Mouse (Mus musculus) intestine, embryonic 15.5 days (tissue): ENCODE results near the gene Fn3k. TPM values are rescaled to one million over a fixed set of nuclear protein-coding genes. Genes with fewer than 3 reads are reported as not detected.

ENCODE experiments used
- ATAC-seq: fragments of 200-750 bp; cut with Nextera tagmentation; 2 replicates; pipeline ENCODE4 v1.8.0; 2017; ENCODE audit warnings: moderate TSS enrichment, moderate library complexity
- H3K27ac ChIP-seq: fragments of 300-500 bp; sonication (generic); 2 replicates; pipeline ENCODE4 v1.5.1; 2015; ENCODE audit warnings: mild to moderate bottlenecking, inconsistent platforms
- H3K27me3 ChIP-seq: fragments of 300-500 bp; sonication (generic); replicated peaks from 2 replicates; pipeline ENCODE4 v1.6.1; 2015; ENCODE audit warnings: inconsistent platforms
- H3K36me3 ChIP-seq: fragments of 300-500 bp; sonication (generic); 2 replicates; pipeline ENCODE4 v1.6.1; 2015; ENCODE audit warnings: inconsistent platforms
- H3K4me1 ChIP-seq: fragments of 300-500 bp; sonication (generic); replicated peaks from 2 replicates; pipeline ENCODE4 v1.6.1; 2015; ENCODE audit warnings: inconsistent platforms
- H3K4me2 ChIP-seq: fragments of 300-500 bp; sonication (generic); replicated peaks from 2 replicates; pipeline ENCODE4 v1.6.1; 2015; ENCODE audit warnings: mild to moderate bottlenecking, inconsistent platforms
- H3K4me3 ChIP-seq: fragments of 300-500 bp; sonication (generic); replicated peaks from 2 replicates; pipeline ENCODE4 v1.5.1; 2015; ENCODE audit warnings: inconsistent platforms
- H3K9ac ChIP-seq: fragments of 300-500 bp; sonication (generic); 2 replicates; pipeline ENCODE4 v1.6.1; 2015; ENCODE audit warnings: inconsistent platforms
- H3K9me3 ChIP-seq: fragments of 300-500 bp; sonication (generic); 2 replicates; pipeline ENCODE4 v1.6.1; 2016; ENCODE audit warnings: inconsistent platforms
- WGBS: fragments of 180-500 bp; shearing (Covaris S2); methylation state at CpG from one replicate; pipeline ENCODE4 v1.1.7; 2015; 5-methylcytosine and 5-hydroxymethylcytosine counted together
- polyA plus RNA-seq: library from polyadenylated mRNA; unstranded; fragments of >200 nt; fragmentation: Nextera tagmentation; extraction: Ambion mirVana; gene quantifications from 2 replicates; pipeline ENCODE4 v1.2.1, GENCODE M21; 2015

Gene Fn3k
- 1.3 and 1.6 TPM in 2 replicates for polyA plus RNA-seq

- peak within 1 kb of the TSS; percentile 91 for H3K4me2 ChIP-seq
Measured at GRCm38 (mm10) chr11:121434156-121435155, at the start of gene Fn3k. TSS of gene Fn3k (plus strand) at chr11:121434913.

GRCm38 (mm10) chr11:121387750-121388553 is 46.8 kb upstream of the Fn3k start, which contains the start of gene Rab40b:
TSS of gene Rab40b (minus strand) at chr11:121388251.
- peak; percentile 100 for ATAC-seq
- peak within 1 kb of the TSS; percentile 61 for H3K9ac ChIP-seq
- H3K27ac ChIP-seq: 0 out of 2 replicates have a peak within 1 kb of the TSS, but pooled peaks have one; percentile 24
- peaks cover 11% of the 10 kb centered on the region for H3K4me1 ChIP-seq
- no peaks in the 10 kb centered on the region for H3K9me3 ChIP-seq
- no peaks in the 10 kb centered on the region for H3K36me3 ChIP-seq
- H3K4me2 ChIP-seq: peak within 1 kb of the TSS; percentile 92
- H3K4me3 ChIP-seq: peak within 1 kb of the TSS; percentile 57
- no peaks in the 10 kb centered on the region for H3K27me3 ChIP-seq
- WGBS: under 1% methylated on average over 61 of the region's 61 CpGs

More at GRCm38 (mm10) chr11:121434156-121435155, at the start of gene Fn3k:
- peak within 1 kb of the TSS; percentile 40 for H3K4me3 ChIP-seq
- peak within 1 kb of the TSS; percentile 36; the same call in 1 of the 2 replicates for H3K9ac ChIP-seq
- no peaks in the 10 kb centered on the region for H3K4me1 ChIP-seq
- no peaks in the 10 kb centered on the region for H3K9me3 ChIP-seq
- no peaks in the 10 kb centered on the region for H3K36me3 ChIP-seq
- no peaks in the 10 kb centered on the region for H3K27me3 ChIP-seq
- H3K27ac ChIP-seq: 0 out of 2 replicates have a peak within 1 kb of the TSS, but pooled peaks have one; percentile 27
- peak; percentile 93 for ATAC-seq
- WGBS: 5% methylated on average over 30 of the region's 30 CpGs

GRCm38 (mm10) chr11:121388554-121388945 is 46.2 kb upstream of the Fn3k start:
- no peak overlapping the region for H3K9ac ChIP-seq

GRCm38 (mm10) chr11:121390793-121391192 is 43.9 kb upstream of the Fn3k start:
- Histone ChIP-seq H3K4me1 (peaks cover 11% of the 10 kb centered on the region), H3K4me2 (no peak overlapping the region), H3K27ac (no peak overlapping the region), H3K4me3 (no peak overlapping the region), H3K27me3 (no peaks in the 10 kb centered on the region), H3K9me3 (no peaks in the 10 kb centered on the region), H3K36me3 (no peaks in the 10 kb centered on the region), H3K9ac (no peak overlapping the region)
- 75% methylated on average over 3 of the region's 3 CpGs for WGBS
- no peak for ATAC-seq

More at GRCm38 (mm10) chr11:121388554-121388945, 46.2 kb upstream of the Fn3k start:
- Histone ChIP-seq H3K36me3 (no peaks in the 10 kb centered on the region), H3K4me3 (peak overlapping the region; percentile 57), H3K4me1 (peaks cover 11% of the 10 kb centered on the region), H3K4me2 (peak overlapping the region; percentile 92), H3K27ac (no peak overlapping the region), H3K27me3 (no peaks in the 10 kb centered on the region), H3K9me3 (no peaks in the 10 kb centered on the region)
- ATAC-seq: peak; percentile 29
- 14% methylated on average over 6 of the region's 6 CpGs for WGBS

- Histone ChIP-seq H3K27ac (no peak overlapping the region), H3K9ac (no peak overlapping the region), H3K36me3 (no peaks in the 10 kb centered on the region), H3K27me3 (no peaks in the 10 kb centered on the region), H3K4me3 (no peak overlapping the region), H3K4me2 (no peak overlapping the region), H3K9me3 (no peaks in the 10 kb centered on the region), H3K4me1 (peaks cover 7% of the 10 kb centered on the region)
- 90% methylated on average over 3 of the region's 3 CpGs for WGBS
- no peak for ATAC-seq
Measured at GRCm38 (mm10) chr11:121392405-121392804, 42.3 kb upstream of the Fn3k start.

- 69% methylated on average over 3 of the region's 3 CpGs for WGBS
- H3K9ac ChIP-seq: no peak overlapping the region
- H3K27ac ChIP-seq: no peak overlapping the region
- H3K36me3 ChIP-seq: no peaks in the 10 kb centered on the region
- ATAC-seq: no peak
- H3K27me3 ChIP-seq: no peaks in the 10 kb centered on the region
- H3K4me3 ChIP-seq: no peak overlapping the region
- H3K9me3 ChIP-seq: no peaks in the 10 kb centered on the region
- H3K4me1 ChIP-seq: no peaks in the 10 kb centered on the region
- H3K4me2 ChIP-seq: no peak overlapping the region
Measured at GRCm38 (mm10) chr11:121407366-121408155, 27.2 kb upstream of the Fn3k start.

- ATAC-seq: no peak
- no peak overlapping the region for H3K4me2 ChIP-seq
- H3K4me3 ChIP-seq: no peak overlapping the region
- no peaks in the 10 kb centered on the region for H3K36me3 ChIP-seq
- no peaks in the 10 kb centered on the region for H3K9me3 ChIP-seq
- no peak overlapping the region for H3K9ac ChIP-seq
- no peaks in the 10 kb centered on the region for H3K27me3 ChIP-seq
- WGBS: 93% methylated on average over 5 of the region's 5 CpGs
- H3K4me1 ChIP-seq: no peaks in the 10 kb centered on the region
- no peak overlapping the region for H3K27ac ChIP-seq
Measured at GRCm38 (mm10) chr11:121414762-121415161, 20.0 kb upstream of the Fn3k start.

- Histone ChIP-seq H3K27me3 (no peaks in the 10 kb centered on the region), H3K36me3 (no peaks in the 10 kb centered on the region), H3K9ac (no peak overlapping the region), H3K4me3 (no peak overlapping the region), H3K4me1 (no peaks in the 10 kb centered on the region), H3K27ac (no peak overlapping the region), H3K9me3 (no peaks in the 10 kb centered on the region), H3K4me2 (no peak overlapping the region)
- no peak for ATAC-seq
- WGBS: 60% methylated on average over 5 of the region's 5 CpGs
Measured at GRCm38 (mm10) chr11:121415351-121415750, 19.4 kb upstream of the Fn3k start.

GRCm38 (mm10) chr11:121417971-121418370 is 16.7 kb upstream of the Fn3k start:
- Histone ChIP-seq H3K4me3 (no peak overlapping the region), H3K27ac (no peak overlapping the region), H3K27me3 (no peaks in the 10 kb centered on the region), H3K9ac (no peak overlapping the region), H3K4me2 (no peak overlapping the region), H3K9me3 (no peaks in the 10 kb centered on the region), H3K4me1 (0 out of 2 replicates have a peak, but pooled peaks cover 5% of the 10 kb centered on the region), H3K36me3 (no peaks in the 10 kb centered on the region)
- WGBS: 76% methylated on average over 5 of the region's 5 CpGs
- ATAC-seq: no peak

- Histone ChIP-seq H3K27ac (no peak overlapping the region), H3K27me3 (no peaks in the 10 kb centered on the region), H3K9me3 (no peaks in the 10 kb centered on the region), H3K4me3 (no peak overlapping the region), H3K36me3 (no peaks in the 10 kb centered on the region), H3K4me1 (0 out of 2 replicates have a peak, but pooled peaks cover 5% of the 10 kb centered on the region), H3K9ac (no peak overlapping the region), H3K4me2 (no peak overlapping the region)
- WGBS: 62% methylated on average over 2 of the region's 2 CpGs
- ATAC-seq: no peak
Measured at GRCm38 (mm10) chr11:121418932-121419331, 15.8 kb upstream of the Fn3k start.

- no peak for ATAC-seq
- Histone ChIP-seq H3K9ac (no peak overlapping the region), H3K36me3 (no peaks in the 10 kb centered on the region), H3K27ac (no peak overlapping the region), H3K4me2 (peak overlapping the region; percentile 92), H3K4me3 (peak overlapping the region; percentile 66; the same call in 1 of the 2 replicates), H3K27me3 (no peaks in the 10 kb centered on the region), H3K9me3 (no peaks in the 10 kb centered on the region), H3K4me1 (0 out of 2 replicates have a peak, but pooled peaks cover 5% of the 10 kb centered on the region)
- WGBS: 51% methylated on average over 5 of the region's 5 CpGs
Measured at GRCm38 (mm10) chr11:121420379-121420778, 14.3 kb upstream of the Fn3k start.
